Mouse (Mus musculus): ENCODE measurements around the gene Isg20. TPM values are rescaled to one million over a fixed set of nuclear protein-coding genes. Genes with fewer than 3 reads are reported as not detected.

The Isg20 gene
- total RNA-seq, 2 experiments from 2014 or later, result 1.0 to 1.2 TPM

DNA sequence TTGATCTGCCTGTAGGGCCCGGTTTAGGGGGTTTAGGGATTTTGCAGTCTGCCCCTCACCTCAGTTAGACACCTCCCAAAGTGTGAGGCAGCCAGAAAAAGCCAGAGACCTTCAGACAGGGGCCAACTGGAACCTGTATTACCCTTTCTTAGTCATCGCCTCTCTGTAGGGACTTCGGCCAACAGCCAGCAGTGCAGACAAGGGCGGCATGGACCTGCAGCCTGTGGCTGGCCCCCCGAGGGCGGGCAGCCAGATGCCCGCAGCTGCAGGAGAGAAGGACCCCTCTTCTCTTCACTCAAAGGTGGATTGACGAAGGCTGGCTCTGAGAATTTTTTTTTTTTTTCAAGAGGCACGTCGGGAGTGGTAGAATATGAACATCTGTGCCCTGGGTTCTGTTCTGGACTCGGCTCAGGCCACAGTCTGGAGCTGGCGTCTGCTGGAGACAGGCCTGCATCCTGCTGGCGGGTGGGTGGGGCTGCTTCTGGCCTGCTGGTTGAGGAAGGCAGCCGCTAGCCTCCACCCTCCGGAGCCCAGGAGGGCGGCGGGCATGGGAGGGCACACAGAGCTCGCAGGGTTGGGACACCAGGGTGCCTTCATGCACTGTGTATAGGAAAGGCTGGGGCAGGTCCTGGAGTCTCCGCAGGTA lies 25.9 kb downstream of the Isg20 start:
- DNase-seq, result peak; percentile 16
- intact Hi-C loops (cut with DNase I; ENCODE audit: low total_unique reads), result no loop called here

DNA sequence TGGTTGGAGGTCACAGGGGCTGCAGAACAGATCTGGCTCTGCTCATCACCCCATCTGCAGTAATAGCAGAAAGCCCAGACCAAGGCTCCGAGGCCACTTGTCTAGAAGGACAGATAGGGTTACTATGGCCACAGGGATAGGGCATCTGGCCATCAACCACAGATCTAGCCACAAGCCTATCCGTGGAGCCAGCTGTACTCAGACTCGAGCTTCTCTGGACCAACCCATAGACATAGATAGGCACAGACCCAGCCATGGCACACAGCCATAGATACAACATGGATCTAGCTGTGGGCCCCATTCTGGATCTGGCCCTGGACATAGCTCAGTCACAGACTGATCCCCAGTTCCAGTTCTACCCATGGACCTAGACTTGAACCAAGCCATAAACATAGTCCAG lies 27.7 kb downstream of the Isg20 start:
- DNase-seq, result no peak
- intact Hi-C loops (cut with DNase I; ENCODE audit: low total_unique reads), result no loop called here

GRCm38 (mm10) chr7:78942544-78942943 lies 29.3 kb downstream of the Isg20 start:
- intact Hi-C loops (cut with DNase I; ENCODE audit: low total_unique reads), result no loop called here
- no peak for DNase-seq

DNA sequence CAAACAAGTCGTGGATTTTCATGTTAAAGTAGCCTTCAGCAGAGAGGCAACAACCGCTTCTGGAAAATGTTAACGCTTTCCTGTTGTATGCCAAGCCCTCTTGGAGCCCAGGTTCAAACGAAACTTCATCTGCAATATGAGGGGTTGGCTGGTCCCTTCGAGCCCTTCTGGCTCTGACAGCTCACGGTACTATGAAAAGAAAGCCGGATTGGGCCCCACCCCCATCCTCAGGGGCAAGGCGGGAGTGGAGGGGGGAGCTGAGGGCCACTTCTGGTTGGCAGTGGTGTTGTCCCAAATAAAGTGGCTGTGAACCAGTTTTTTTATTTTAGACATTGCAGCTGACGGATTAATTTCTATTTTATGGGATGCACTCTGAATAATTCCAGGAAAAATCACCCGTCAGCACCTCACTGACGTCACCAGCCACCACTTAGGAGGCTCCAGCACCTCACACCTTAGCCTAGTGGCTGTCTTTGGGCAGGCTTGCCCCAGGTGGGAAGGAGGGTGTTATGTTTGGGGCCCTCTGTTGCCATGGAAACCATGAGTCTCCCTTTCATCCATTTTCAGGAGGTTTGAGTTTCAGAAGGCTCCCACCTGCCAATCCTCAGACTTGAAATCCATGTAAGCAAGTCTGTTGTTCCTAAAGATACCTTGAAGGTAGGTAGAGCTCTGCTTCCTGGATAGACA lies 40.8 kb downstream of the Isg20 start:
- no peak for DNase-seq
- intact Hi-C loops (cut with DNase I; ENCODE audit: low total_unique reads), result no loop called here

- DNase-seq, result no peak
- intact Hi-C loops (cut with DNase I; ENCODE audit: low total_unique reads), result no loop called here
These were observed 41.4 kb downstream of the Isg20 start for GRCm38 (mm10) chr7:78954619-78955018.

DNA sequence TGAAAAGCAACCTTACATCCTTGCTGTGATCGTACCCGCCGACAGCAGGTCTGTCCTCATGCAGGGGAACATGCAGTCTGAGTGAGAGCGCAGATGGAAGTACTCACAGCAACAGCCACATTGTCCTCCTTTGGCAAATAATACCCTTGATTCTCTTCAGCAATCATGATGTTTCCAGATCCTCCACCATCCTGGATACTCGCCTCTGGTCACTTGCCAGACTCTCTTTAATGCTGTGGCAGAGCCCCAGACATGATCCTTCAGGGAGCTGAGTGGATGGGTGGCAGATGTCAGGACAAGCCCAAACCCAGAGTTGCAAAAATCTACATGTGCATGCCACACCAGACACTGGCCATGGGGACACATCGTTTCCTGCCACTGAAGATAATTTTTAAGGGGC lies 41.9 kb downstream of the Isg20 start:
- no peak for DNase-seq
- intact Hi-C loops (cut with DNase I; ENCODE audit: low total_unique reads), result no loop called here

- intact Hi-C loops (cut with DNase I; ENCODE audit: low total_unique reads), result no loop called here
- DNase-seq, result no peak
These were observed 45.4 kb downstream of the Isg20 start for GRCm38 (mm10) chr7:78958499-78959073.

- intact Hi-C loops (cut with DNase I; ENCODE audit: low total_unique reads), result no loop called here
- peak; percentile 22 for DNase-seq
These were observed 50.7 kb downstream of the Isg20 start for GRCm38 (mm10) chr7:78963891-78964290.

Small RNA genes within 50 kb of the gene (microRNA-seq; reads per million reads assigned to microRNA genes)
- 0 to 3.2 reads per million in 2 experiments for gene Mir7-2

Other genes with a start within 250 kb of the Isg20 start
- gene Ntrk3, start 175.4 kb upstream of the Isg20 start, total RNA-seq (2021), result 1 to 10 TPM; 3.1 to 3.5 TPM
- 10 to 100 TPM; 25.7 to 26.9 TPM for gene Mrps11, start 130.3 kb upstream of the Isg20 start, total RNA-seq (2021)
- 10 to 100 TPM; 30.2 to 36.2 TPM for gene Mrpl46, start 129.9 kb upstream of the Isg20 start, total RNA-seq (2021)
- 1 to 10 TPM; 8.5 to 9.2 TPM for gene Det1, start 66.2 kb upstream of the Isg20 start, total RNA-seq (2021)
- 10 to 100 TPM; 23.2 to 27.5 TPM for gene Aen, start 17.6 kb upstream of the Isg20 start, total RNA-seq (2021)
- gene Acan, start 140.1 kb downstream of the Isg20 start, total RNA-seq (2021), result 1 to 10 TPM; 2.0 to 2.4 TPM
- under 1 TPM; 0.49 to 0.55 TPM for gene Hapln3, start 217.6 kb downstream of the Isg20 start, total RNA-seq (2021)
- gene Mfge8, start 235.6 kb downstream of the Isg20 start, total RNA-seq (2021), result 10 to 100 TPM; 67.9 to 70.7 TPM